Mouse (Mus musculus): ENCODE data around the gene Dync2li1.
A peak's percentile ranks its signal among the peaks of the same experiment; 100 is the strongest.

Dync2li1 gene

GRCm38 (mm10) chr17:84608606-84609005 is 17.7 kb upstream of the Dync2li1 start:
- DNase-seq (ENCODE audit: inconsistent age in 2 of 2, low spot score in 1 of 2): no peak

GRCm38 (mm10) chr17:84611500-84611899 is 14.8 kb upstream of the Dync2li1 start:
- DNase-seq (ENCODE audit: inconsistent age in 2 of 2, low spot score in 1 of 2): no peak

GRCm38 (mm10) chr17:84611971-84612370 is 14.3 kb upstream of the Dync2li1 start:
- peak in 1 of 2 experiments; percentile 32 for DNase-seq (ENCODE audit: inconsistent age in 2 of 2, low spot score in 1 of 2)

DNA sequence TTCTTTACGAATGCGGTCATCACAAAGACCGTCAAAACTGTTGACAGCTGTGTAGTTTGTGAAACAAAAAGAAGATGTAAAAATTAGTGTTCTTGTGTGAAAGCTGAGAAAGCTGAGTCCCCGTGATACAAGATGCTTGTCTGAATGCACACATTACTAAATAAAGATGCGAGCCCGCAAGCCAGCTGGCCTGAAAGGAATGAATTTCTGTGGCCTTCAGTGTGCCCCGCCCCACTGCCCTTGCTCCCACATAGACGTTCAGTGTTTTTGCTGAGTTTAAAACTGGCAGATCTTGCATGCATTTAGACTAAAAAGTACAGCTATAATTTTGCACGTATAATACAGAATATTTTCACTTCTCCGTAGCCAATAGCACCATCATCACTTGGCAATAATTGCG is 10.5 kb upstream of the Dync2li1 start:
- DNase-seq (ENCODE audit: inconsistent age in 2 of 2, low spot score in 1 of 2): no peak

GRCm38 (mm10) chr17:84616526-84617074 is 9.7 kb upstream of the Dync2li1 start:
- DNase-seq (ENCODE audit: inconsistent age in 2 of 2, low spot score in 1 of 2): no peak

DNA sequence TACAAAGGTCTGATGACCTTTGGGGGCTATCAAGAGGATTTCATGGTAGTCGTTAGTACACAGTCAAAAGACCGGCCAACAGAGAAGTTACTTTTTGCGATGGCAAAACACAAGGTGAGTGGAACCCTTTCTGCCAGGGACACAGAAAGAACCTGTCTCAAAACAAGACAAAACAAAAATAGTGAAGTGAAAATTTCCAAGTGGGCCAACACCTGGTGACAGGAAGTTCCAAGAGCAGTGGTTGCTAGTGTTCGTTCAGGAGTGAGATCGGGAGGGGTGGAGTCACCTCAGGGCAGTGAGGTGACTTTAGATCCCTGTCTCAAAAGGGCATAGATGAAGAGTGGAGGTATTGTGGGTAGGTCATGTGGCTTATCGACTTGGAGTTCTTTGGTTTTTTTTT is 8.3 kb upstream of the Dync2li1 start:
- DNase-seq (ENCODE audit: inconsistent age in 2 of 2, low spot score in 1 of 2): no peak

- DNase-seq (ENCODE audit: inconsistent age in 2 of 2, low spot score in 1 of 2): no peak
Measured at GRCm38 (mm10) chr17:84619112-84619511, 7.2 kb upstream of the Dync2li1 start.

DNA sequence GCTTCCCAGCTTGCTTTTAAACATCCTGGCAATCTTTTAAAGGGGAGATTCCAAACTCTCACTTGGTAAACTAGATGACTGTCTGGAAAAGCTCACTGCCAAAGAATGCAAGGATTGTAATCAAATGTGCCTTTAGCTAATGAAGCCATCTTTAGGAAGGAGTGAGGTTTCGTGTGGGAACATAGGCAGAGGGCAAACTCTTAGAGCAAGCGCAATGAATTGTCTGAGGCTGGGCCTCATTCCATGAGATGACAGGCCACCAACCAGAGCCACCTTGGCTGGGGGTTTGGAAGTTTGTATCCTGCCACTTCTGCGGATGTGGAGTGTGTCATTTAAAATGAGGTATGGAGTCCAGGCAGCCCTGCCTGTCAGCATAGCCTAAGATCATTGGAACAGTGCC is 6.2 kb upstream of the Dync2li1 start:
- DNase-seq (ENCODE audit: inconsistent age in 2 of 2, low spot score in 1 of 2): no peak

DNA sequence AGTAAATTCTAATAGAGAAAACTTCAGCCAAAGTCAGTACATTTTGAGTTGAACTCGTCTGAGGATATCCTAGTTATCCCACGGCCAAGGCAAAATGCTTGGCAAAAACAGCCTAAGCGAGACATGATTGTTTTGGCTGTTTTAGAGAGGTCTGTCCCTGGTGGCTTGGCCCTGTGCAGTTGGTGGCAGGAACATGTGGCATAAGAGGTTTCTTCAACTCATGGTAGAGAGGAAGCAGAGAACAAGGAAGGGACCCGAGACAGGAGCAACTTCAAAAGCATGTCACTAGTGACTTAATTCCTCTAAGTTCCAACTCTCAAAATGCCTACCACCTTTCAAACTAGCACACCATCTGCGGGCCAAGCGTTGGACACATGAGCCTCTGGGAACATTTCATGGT is 5.7 kb upstream of the Dync2li1 start:
- DNase-seq (ENCODE audit: inconsistent age in 2 of 2, low spot score in 1 of 2): no peak

DNA sequence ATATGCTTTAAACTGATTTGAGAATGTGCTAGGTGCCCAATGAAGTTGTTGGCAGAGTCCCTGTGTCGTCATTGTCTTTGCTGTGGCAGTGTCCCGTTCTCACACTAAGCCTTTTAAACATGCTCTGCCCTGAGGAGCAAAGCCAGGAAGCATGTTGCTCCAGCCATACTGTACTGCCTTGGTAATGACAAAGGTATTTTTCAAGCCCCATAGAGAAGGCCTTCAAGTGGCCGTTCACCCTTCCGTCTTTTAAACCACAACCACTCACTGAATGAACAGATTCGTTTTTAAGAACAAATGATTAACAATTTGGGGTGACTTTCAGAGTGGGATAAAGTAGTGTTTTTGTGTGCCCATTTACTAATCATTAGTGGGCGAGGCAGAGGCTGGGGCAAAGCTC is 5.1 kb upstream of the Dync2li1 start:
- no peak for DNase-seq (ENCODE audit: inconsistent age in 2 of 2, low spot score in 1 of 2)

DNA sequence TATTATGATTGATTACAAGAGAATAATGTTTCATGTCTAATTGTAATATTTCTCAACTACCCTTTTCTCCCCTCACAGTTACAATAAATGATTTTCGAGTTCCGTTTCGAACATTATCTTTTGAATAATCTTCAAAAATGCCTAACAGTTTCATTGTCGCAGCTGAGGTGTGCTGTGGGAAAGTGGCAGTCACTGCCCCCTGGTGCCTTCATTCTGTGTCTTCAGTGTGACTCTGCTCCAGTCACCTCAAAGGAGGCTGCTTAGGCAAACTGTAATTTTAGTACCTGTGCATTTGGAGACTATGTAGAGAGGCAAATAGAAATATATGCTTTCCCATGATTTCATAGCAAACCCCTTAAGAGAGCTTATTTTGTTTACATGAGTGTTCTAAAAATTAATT is 4.3 kb upstream of the Dync2li1 start:
- no peak for DNase-seq (ENCODE audit: inconsistent age in 2 of 2, low spot score in 1 of 2)

- no peak for DNase-seq (ENCODE audit: inconsistent age in 2 of 2, low spot score in 1 of 2)
Measured at GRCm38 (mm10) chr17:84622873-84623272, 3.4 kb upstream of the Dync2li1 start.

- DNase-seq (ENCODE audit: inconsistent age in 2 of 2, low spot score in 1 of 2): peak; percentile 23 to 55
Measured at GRCm38 (mm10) chr17:84626857-84627305, 585 bp downstream of the Dync2li1 start.

DNA sequence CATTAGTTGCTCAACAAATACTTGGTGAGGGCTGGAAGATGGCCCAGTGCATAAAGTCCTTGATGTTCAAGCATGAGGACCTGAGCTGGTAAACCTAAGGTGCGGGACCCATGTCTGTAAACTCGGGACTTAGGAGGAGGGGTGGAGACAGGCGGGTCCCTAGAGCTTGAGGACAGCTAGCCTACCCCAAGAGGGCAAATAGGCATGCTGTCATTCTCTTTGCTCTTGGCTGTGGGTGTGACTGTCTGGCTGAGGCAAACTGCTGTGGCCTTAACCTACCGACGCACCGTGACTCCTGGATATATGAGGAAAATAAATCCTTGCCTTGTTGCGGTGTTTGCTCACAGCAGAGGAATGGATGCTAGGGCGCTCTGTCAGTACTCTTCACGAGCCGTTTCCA is 1.4 kb downstream of the Dync2li1 start:
- DNase-seq (ENCODE audit: inconsistent age in 2 of 2, low spot score in 1 of 2): peak; percentile 65 to 76

- DNase-seq (ENCODE audit: inconsistent age in 2 of 2, low spot score in 1 of 2): peak; percentile 52 to 74
Measured at GRCm38 (mm10) chr17:84628611-84629010, 2.3 kb downstream of the Dync2li1 start.

DNA sequence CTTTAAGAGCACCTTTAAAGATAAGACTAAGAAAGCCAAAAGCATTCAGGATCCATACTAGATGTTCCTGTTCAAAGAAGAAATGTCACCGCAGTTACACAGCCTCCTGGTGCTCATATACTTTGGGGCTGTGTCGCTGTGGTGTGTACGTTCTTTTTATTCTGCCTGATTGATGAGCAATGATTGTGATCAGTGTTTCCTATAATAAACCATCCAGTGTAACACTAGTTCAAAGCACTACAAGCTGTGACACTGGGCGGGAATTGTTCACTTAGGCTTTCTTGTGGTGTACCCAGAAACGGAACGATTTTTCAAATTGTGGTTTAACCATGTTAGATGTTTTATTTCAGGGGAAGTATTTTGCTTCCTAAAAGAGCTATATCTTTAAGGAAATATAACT is 5.5 kb downstream of the Dync2li1 start:
- no peak for DNase-seq (ENCODE audit: inconsistent age in 2 of 2, low spot score in 1 of 2)

GRCm38 (mm10) chr17:84633443-84633842 is 7.1 kb downstream of the Dync2li1 start:
- DNase-seq (ENCODE audit: inconsistent age in 2 of 2, low spot score in 1 of 2): no peak

DNA sequence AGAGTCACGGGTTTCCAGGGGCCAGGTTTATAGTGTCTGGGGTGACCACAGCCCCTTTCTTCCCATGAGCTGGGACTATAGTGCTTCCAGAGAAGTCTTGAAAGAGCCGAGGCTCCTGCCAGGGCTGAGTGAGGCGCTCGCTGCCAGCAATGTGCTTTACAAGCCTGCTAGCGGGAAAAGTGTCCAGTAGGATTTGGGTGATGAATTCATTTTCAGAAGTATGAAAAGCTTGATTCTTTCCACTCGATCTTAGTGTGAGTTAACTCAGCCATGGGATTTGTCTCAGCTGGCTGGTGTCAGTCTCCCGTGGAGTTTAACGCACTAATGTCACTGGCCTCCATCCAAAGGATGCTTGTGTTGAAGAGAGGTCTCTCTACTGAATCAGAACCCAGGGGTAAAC is 10.0 kb downstream of the Dync2li1 start:
- no peak for DNase-seq (ENCODE audit: inconsistent age in 2 of 2, low spot score in 1 of 2)

DNA sequence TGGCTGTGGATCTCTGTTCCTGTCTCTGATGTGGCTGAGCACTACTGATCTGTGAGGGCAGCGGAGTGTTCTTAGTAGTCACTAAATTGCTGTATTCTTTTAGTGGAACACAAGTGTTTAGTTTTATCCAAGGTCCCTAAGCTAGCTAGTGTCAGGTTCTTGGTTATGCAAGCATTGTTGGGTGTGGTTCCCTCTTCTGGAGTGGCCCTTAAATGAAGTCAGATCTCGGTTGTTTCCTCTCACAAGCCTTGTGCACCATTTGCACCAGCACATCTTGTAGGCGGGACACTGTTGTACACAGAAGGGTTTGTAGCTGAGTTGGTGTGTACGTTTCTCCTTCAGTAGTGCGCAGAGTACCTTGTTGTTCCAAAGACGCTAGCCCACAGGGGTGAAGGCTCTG is 11.7 kb downstream of the Dync2li1 start:
- DNase-seq (ENCODE audit: inconsistent age in 2 of 2, low spot score in 1 of 2): no peak

GRCm38 (mm10) chr17:84639796-84640378 is 13.6 kb downstream of the Dync2li1 start:
- DNase-seq (ENCODE audit: inconsistent age in 2 of 2, low spot score in 1 of 2): no peak

DNA sequence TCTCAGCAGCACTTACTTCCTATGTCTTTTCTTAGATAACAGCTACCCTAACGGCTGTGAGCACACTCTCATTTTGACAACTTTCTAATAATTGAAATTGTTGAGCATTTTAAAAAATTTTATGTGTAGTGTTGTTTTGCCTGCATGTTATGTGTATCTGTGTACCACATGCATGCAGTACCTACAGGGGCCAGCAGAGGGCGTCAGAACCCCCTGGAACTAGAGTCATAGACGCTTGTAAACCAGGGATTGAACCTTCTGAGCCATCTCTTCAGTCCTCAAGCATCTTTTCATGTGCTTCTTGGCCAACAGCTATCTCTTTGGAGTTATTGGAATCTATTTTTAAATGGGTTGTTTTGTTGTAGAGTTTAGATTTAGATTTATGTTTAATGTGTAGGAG is 15.6 kb downstream of the Dync2li1 start:
- peak; percentile 30 to 76 for DNase-seq (ENCODE audit: inconsistent age in 2 of 2, low spot score in 1 of 2)

- no peak for DNase-seq (ENCODE audit: inconsistent age in 2 of 2, low spot score in 1 of 2)
Measured at GRCm38 (mm10) chr17:84642324-84642723, 16.0 kb downstream of the Dync2li1 start.

Data from adrenal gland, adult (tissue).